Mouse (Mus musculus): ENCODE data around the gene Tmem184a.

Gene Tmem184a

DNA sequence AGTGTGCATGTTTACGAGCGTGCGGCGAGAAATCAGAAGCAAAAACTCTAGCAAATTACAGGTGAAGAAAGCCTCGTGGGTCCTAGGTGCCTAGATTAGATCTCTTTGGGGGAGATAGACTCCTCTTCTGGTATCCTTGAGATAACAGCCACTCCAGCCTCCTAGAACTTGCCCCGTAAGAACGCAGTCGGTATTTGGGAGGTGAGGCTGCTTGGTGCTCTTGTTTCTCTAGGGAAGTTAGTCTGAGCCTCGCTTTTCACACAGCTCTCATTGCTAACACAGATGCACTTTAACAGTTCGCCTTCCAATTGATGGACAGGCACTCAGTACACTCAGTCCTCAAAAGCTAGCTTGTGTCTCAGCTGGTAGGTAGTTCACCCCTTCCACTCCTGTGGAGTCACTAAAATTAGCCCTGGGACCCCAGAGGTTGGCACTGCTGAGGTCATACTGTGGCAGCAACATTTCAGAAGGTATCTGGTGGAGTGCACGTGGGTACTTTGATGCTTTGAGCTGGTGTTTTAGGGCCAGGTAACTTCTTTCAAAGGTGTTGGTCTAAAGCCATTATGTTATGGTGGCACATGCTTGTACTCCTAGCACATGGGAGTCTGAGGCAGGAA is 27.4 kb downstream of the Tmem184a start:
- peak; percentile 17 for DNase-seq

DNA sequence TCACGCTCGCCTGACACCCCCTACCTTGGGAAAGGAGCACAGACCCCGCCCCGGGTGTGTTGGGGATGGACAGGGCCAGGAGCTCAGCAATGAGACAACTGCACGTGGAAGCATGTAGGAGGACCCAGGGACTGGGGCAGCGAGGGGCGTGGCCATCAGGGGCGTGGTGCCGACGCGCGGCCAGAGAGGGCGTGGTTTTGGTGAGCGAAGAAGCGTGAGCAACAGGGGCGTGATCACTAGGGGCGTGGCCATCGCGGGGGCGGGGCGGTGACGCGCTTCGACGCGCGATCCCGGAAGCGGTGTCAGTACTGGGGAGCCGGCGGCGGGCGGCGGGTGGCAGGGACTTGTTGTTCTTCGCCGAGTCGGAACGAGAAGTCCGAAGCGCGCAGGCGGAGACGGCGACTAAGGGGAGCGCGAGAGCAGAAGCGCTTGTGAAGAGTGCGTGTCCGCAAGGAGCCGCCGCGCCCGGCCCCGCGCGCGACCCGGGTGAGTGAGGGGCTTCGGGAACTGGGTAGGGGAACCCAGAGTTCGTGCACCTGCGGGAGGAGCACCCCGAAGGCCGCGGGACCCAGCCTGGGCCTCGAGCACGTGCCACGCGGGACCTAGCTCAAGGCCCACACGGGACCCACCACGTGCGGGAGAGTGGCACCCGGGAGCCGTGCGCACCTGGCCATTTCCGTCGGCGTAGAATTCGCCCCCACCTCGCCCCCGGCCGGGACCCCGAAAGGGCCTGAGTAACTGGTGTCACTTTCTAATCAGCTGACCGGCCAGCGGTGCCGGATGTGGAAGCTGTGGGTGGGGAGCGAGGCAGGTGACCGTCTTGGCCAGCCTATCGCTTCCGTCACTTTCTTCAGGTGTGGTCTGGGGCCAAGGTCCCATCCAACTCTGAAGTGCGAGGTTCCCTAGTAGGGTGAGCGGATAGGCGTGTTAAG is 28.2 kb downstream of the Tmem184a start, which contains the start of gene Mafk:
Gene Mafk (plus strand): TSS at position 287 of the 932 bp plus-strand sequence.
- DNase-seq = peak; percentile 99

DNA sequence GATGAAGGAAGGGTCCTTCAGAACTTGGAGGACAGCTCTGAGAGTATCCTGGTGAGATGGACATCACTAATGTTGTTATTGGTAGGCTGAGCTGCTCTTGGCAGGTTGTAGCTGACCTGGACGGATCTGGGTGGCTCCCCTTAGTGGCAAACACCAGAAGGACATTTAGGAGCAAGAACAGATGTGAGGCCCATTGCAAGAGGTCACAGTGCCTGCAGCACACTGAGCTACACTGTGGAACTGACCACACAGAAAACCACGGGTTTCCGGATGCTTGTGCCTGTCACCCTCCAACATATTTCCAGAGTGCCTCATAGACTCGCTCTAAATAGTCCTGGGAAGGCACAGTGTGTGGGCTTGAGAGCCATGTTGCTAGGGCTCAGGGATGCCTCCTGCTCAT is 30.3 kb downstream of the Tmem184a start:
- DNase-seq = no peak

DNA sequence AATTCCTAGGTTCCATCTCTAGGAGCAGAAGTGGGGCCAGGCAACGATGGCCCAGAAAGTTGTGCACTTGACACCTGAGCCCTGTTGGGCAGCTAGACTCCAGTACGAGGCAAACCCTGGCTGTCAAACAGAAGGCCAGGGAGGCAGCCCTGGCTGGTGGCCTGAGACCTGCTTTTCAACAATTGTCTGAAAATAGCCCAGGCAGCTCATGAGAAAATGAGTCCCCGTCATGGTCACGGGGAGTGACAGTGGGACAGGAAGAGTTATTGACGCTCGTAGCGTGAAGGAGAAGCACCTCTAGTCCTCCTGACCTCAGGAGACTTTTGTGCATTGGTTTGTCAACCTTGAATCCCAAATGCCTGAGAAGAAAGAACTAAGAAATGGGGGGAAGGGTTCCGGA is 38.3 kb downstream of the Tmem184a start:
- DNase-seq = no peak

DNA sequence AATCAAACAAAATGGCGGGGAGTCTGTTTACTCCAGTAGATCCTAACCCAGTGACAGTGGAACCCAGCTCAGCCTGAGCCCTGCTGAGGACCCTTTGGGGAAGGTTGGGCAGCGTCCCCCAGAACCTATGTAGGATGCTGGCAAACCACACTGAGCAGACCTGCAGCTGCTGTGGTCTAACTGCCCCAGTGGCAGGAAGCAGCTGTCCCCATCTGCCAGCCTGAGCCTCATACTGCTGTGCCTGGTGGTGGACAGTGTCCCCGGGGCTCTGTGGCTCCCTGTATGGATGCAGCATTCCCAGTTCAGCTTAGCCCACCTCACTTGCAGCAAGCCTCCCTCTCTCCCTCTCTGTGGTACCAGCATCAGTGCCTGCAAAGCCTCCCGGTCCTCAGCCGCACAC is 42.8 kb downstream of the Tmem184a start:
- DNase-seq = no peak

DNA sequence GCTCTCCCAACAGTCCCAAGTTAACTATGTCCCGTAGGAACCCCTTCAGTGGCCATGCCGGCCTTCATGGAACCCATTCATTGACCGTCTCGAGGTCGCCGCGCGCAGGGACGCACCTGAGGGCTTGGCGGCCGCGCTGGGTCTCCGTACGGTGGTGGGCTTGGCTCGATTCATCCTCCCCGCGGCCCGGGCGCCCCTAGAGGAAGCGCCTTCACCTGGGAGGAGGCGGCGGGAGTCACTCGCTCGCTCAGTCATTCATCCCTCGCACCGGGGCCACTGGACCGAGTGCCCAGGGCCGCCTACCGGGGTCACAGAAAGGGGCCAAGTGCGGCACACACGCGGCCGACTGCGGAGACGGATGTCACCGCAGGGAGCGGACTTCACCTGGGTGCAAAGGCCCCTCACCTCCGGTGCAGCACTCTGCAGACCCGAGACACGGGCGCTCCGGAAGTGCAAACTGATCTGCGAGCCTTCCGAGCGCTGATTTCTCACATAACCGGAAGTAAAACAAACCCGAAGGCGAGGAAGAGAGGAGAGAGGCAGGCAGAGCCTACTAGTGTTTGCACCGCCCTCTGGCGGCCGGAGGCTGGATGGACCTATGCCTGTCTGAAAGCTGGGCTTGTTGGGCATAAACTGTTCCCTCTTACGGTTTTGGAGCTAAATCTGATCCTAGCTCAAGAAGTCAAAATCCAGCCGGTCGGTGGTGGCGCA is 44.3 kb downstream of the Tmem184a start, which contains the start of gene Ints1:
Gene Ints1 (minus strand): TSS at position 459 of the 711 bp plus-strand sequence.
- DNase-seq = peak; percentile 96

DNA sequence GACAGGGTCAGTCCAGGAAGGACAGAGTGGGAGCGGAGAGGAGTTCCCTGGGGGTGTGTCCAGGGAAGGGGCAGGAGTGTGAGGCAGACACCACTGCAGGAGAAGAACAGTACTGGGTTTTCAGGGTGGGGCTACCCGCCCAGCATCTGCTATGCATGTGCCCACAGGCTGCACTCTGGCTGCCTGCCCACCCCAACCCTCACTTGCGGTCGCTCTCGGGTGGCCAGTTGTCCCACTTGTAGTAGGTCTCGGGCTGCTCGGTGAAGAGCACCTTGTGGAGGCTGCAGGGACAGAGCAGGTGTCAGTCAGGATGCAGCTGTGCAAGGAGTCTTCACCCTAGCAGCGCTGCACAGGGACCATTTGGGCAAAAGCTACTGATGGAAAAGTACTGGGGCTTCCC is 51.5 kb downstream of the Tmem184a start:
- no peak for DNase-seq

DNA sequence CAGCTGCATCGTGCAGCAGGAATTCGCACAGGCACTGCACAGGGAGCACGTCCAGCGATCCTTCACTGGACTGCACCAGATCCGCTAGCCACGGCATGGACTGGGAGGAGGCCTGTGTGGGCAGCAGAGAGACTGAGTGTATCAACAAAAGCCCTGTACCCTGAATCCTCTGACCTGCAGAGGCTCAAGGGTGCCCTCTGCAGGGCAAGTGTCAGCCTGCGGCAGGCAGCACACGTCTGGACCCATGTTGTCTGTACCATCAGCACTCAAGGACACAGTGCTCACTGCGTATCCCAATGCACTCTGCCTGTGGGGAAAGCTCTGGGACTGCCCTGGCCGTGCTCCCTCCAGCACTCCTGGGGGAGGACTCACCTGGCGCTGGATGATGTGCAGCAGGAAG is 55.4 kb downstream of the Tmem184a start:
- DNase-seq = peak; percentile 28

DNA sequence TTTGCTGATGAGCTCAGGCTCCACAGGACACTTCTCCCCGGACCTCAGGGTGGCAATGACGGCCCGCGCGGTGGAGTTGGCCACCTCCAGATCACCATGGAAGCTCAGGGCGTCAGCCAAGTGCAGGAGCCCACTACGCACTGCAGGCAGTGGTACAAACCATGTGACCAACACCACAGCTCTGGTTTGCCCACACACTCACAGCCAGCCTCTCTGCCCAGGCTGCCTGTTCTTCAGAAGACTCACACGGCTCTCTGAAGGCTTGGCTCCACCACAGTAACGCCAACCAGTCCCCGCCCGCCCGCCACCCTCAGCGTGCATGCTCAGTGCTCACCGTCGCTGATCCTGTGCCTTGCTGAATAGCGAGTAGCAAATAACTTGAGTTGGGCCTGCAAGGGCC is 61.6 kb downstream of the Tmem184a start:
- no peak for DNase-seq

DNA sequence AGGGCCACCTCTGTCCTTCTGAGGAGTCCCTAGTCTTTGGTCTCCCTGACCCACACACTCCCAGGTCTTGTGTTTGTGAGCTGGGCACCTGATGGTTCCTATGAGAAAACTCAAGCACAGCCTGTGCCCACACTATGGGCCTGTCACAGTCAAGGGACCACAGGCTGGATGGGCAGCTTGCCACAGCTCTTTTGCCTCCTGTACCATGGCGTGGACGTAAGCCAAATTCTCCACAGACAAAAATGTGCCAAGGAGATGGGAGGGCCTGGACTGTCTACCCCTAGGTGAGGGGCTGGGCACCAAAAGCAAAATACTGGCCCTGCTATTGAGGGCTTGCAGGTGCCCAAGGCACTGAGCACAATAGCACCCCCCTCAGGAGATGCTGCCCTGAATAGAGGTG is 63.1 kb downstream of the Tmem184a start:
- DNase-seq = no peak

DNA sequence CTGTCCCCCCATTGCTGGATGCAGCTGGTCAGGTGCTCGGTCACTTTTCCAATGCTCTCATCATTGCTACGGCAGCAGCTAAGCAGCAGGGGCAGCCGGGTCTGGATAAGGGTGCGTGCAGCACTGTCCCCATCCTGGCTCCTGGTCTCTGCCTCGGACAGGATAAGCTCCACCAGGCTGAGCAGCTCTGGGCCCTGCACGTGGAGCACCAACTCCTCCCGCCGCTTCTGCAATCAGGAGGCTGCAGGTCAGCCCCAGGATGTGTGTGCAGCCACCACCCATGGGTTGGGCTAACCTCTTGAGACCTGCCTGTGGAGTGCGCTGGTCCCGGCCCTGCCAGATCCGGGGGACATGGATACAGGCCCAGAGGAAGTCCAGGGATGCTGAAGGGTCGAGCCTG is 63.6 kb downstream of the Tmem184a start:
- DNase-seq = no peak

DNA sequence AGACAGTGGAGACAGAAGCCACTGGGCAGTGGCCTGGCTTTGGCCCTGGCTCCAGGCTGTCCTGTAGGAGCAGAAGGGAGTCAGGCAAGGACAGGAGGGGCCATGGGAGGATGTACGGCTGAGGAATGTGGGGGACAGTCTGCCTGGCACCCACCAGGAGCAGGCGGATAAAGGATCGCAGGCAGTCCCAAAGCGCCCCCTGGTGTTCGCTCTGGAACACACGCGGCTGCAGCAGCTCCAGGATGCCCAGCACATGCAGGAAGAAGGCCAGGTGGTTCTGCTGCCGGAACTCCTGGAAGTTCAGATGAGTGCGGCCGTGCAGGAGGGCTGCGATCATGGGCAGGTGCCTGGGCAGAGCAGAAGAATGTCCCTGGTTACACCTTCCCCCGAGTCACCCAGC is 65.0 kb downstream of the Tmem184a start:
- peak; percentile 61 for DNase-seq

All from kidney, adult 18-20 months (tissue).